Mouse (Mus musculus) CD4-positive helper T cell, adult 2 months (primary cell): Measurements from ENCODE around the gene Lzts3.
A peak's percentile ranks its signal among the peaks of the same experiment; 100 is the strongest.
"Not testable (repeated sequence)": the region's sequence is repeated elsewhere in the genome, so short reads cannot be mapped to it uniquely, and the experiment has no call there.

Experiments
- DNase-seq: peaks from one replicate; pipeline ENCODE4 v3.0.0-alpha.2; 2012; ENCODE audit warnings: low read depth, missing footprints, low spot score

Gene Lzts3

DNA sequence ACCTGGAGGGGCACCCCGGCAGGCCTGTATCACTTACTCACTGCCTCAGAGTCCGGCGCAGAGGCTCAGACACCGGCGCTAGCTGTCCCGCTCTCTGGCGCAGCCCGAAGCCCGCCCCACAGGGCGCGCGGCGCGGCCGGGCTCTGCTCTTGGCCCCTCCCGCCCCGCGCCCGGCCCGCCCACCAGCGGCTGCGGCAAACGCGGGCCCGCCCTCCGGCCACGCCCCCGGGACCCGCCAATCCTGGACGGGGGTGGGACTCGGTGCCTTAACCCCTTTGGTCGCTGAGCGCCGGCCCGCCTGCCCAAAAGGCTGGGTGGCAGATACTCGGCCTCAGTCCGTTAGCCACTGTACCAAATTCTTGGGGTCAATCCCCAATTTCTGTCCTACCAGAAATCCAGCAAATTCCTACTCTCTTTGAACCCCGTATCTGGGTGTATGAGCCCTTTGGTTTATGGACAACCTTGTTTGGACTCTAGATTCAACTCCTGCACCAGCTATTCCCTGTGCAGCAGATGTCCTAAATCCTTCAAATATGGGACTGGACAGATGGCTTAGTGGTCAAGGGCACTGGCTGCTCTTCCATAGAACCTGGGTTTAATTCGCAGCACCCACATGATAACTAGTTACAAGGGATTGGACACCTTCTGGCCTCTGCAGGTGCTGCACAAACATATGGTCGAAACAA, at the start of gene Lzts3:
Lzts3 (minus strand) TSS at position 120 of the 686 bp plus-strand sequence.
- DNase-seq, result peak; percentile 85

DNA sequence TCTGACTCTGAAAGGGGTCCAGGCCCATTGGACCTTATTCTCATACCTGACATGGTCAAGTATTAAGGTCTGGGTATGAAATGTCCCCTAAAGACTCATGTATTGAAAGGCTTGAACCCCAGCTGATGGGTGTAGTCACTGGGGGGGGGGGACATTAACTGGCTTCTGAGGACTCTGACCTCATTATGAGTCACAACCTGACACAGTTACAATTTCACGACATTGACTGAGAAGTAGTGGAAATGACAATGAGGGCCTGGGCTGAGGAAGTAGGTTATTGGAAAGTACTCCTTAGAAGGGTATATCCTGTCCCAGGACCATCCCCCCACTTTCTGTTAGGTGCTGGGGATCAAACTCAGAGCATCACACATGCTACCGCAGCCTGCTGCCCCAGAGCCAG, 46.4 kb upstream of the Lzts3 start:
- DNase-seq, result no peak

GRCm38 (mm10) chr2:130685426-130685825, 42.8 kb upstream of the Lzts3 start:
- no peak for DNase-seq

DNA sequence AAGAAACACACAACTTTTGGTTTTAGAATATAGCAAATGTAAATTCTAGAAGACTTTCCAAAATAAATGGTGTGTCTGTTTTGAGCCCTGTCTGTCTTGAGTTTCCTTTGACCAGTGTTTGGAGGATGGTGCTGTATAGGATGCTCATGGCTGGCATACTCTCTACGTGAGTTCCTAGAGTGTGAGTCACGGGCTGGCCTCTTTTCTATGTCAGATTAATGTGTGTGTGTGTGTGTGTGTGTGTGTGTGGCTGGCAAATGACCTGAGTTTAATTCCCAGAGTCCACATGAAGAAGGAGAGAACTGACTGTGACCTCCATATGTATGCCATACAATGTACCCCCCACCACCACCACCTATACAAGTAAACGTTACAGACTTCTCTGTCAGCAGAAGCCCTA, 38.9 kb upstream of the Lzts3 start:
- no peak for DNase-seq

- DNase-seq, result no peak
Measured at GRCm38 (mm10) chr2:130679899-130680298, 37.3 kb upstream of the Lzts3 start.

DNA sequence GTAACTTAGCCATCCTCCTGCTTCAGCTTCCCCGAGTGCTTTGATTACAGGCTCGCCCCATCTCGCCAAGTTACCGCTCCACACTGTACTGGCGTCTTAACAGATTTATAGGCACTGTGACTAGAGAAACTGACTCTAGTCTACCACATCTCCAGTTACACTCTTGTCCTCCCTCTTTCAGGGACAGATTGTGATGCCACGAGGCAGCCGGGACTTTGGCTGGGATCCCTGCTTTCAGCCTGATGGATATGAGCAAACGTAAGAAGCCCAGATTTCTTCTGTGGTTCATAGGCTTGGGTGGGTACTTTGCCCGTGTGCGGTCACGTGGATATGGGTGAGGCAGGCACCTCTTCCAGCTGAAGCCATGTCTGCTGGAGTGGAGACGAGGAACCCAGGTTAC, 36.6 kb upstream of the Lzts3 start:
- DNase-seq, result no peak

- no peak for DNase-seq
Measured at GRCm38 (mm10) chr2:130677211-130677610, 34.6 kb upstream of the Lzts3 start.

- peak; percentile 90 for DNase-seq
Measured at GRCm38 (mm10) chr2:130667559-130667958, 25.0 kb upstream of the Lzts3 start, which contains the start of gene Itpa. Gene Itpa (plus strand): TSS chr2:130667610.

- DNase-seq, result peak; percentile 95
Measured at GRCm38 (mm10) chr2:130664102-130664701, 21.6 kb upstream of the Lzts3 start, which contains the start of gene Ddrgk1. Gene Ddrgk1 (minus strand): TSS chr2:130664659.

DNA sequence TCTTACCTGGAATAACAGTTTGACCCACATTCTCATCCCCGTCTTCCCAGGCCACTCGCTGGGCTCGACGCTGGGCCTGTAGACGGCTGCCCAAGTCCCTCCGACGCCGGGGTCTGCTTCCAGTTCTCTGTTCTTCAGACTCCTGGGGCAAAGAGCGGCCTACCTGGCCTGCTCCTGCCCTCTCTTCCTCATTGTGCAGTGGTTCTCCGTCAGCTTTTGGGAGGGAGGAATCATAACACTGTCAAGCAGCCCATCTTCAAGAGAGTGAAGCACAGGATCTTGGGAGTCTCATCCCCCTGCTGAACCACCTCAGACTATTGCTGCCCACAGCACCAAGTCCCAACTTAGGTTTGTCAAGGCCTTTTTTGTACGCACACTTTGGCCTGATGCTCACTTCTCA, 20.7 kb upstream of the Lzts3 start:
- no peak for DNase-seq

- no peak for DNase-seq
Measured at GRCm38 (mm10) chr2:130658530-130658929, 15.9 kb upstream of the Lzts3 start.

DNA sequence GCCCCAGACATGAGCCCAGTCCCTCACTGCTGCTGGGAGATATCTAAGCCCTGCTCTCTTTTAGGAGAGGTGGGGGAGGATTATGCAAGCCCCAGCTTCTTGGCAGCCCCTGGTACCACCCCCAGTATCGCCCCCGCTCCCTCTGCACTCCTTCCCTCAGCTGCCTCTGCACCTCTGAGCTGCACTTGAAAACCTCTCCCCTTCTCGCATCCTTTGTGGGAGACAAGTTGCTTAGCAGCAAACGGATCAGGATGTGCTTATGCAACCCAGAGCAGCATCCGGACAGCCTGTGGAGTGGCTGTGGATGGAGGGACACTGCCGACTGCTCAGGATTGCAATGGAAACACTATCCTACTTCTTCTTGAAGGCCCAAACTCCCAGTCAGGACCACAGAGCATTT, 14.9 kb upstream of the Lzts3 start:
- DNase-seq, result no peak

GRCm38 (mm10) chr2:130656536-130656935, 13.9 kb upstream of the Lzts3 start:
- DNase-seq, result no peak

- no peak for DNase-seq
Measured at GRCm38 (mm10) chr2:130655660-130656339, 13.2 kb upstream of the Lzts3 start.

DNA sequence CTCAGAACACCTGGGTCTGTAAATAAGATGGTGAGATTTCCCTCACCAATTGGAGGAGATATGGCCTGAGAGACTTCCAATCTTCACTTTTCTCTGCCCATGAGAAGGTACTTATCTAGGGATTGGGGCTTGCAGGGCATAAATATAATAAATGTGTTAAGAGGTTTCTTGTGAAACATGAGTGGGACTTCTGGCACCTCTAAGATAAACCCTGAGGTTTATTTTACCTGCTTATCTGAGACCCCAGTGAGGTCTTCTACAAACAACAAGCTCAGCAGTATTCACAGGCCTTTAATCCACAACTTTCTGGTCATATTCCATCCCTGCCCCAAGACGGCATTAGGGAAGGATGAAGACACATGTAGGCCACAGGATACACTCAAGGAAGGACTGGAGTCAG, 11.2 kb upstream of the Lzts3 start:
- no peak for DNase-seq

DNA sequence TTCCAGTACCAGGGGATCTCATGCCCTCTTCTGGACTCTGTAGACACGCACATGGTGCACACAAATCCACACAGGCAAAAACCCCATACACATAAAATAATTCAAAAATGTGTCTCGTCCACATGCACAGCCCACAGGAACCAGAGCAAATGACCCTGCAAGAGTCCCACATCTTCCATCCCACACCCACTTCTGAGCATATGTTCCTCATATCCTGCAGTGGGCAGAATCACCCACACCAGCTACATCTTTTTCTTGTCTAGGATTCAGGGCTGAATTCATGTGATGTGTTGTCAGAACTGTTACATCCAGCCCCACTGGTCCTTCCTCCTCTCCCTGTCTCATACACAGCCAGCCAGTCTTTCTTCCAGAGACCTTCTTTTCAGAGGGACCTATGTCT, 10.7 kb upstream of the Lzts3 start:
- no peak for DNase-seq

- not testable (repeated sequence) for DNase-seq
Measured at GRCm38 (mm10) chr2:130649028-130649427, 6.4 kb upstream of the Lzts3 start.

- no peak for DNase-seq
Measured at GRCm38 (mm10) chr2:130645198-130645597, 2.6 kb upstream of the Lzts3 start.

DNA sequence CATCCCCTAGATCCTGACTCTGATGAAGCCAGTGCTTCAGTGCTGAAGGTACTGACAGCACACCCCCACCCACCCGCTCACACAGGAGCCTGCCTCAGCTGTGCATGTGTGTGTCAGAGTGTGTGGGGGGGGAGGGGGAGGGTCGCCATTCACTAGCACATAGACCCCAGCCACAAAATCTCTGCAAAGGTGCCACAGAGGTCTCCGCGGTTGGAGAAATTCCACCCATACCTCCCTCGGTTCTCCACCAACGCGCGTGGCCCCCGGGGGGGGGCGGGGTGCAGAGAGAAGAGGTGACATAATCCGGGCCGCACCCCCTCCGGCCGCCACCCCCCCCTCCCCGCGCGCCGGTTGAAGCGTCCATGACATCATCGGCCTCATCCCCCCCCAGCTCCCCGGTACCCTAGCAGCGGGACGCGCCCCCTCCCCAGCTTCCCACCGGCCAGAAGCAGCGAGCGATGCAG, 374 bp downstream of the Lzts3 start:
- DNase-seq, result peak; percentile 58

DNA sequence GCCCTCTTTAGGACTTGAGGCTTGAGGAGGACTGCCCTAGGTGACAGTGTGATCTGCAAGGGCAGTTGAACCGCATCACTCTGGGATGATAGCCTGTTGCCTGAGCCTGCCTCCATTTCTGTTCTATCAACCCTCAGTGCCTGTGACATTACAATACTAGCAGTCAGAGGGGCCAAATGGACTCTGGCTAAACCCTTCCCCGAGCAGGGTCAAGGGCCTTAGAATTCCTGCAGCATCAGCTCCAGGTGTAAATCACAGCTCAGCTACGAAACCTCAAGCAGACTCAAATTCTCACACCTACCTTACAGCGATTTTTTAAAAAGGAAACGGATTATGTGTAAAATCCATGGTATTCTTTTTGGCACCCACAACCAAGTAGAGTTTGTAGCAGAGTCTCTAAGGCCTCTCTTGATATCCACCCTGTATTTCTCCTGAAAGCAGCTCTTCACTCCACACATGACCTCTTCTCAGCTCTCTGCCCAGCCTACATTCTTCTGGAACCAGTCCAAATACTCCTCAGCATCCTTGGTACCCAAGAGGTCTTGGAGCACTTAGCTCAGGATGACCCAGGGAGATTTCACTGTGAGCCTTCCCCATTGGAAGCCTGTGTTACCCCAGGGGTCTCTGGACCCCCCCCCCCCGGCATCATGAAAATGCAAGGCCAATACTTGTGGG, 1.1 kb downstream of the Lzts3 start:
- no peak for DNase-seq

DNA sequence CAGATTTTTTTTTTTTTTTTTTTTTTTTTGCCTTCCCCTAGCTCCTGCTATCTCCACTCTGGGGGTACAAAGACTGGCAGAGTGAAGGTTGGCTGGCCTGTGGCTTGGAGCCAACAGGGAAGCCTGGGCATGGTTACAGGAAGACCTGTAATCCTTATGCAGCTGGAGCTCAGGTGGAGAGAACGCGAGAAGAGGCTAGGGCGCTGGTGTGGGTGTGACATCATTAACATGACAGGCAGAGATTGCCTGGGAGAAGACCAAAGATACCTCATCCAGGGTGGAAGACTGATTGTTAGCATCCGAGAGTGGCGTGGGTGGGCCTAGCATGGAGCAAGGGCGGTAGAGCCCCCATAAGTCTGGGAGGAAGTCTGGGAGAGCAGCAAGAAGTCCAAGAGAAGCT, 3.3 kb downstream of the Lzts3 start:
- no peak for DNase-seq

- no peak for DNase-seq
Measured at GRCm38 (mm10) chr2:130638101-130638611, 4.4 kb downstream of the Lzts3 start.
